Mouse (Mus musculus) limb, embryonic 10.5 days (tissue): Measurements from ENCODE around the gene Pdia4. TPM values are rescaled to one million over a fixed set of nuclear protein-coding genes. Genes with fewer than 3 reads are reported as not detected.

Experiments used
- DNase-seq: peaks from one replicate; pipeline ENCODE4 v3.0.0-alpha.2; 2017; ENCODE audit warnings: low spot score
- H3K27ac ChIP-seq: fragments of 300-500 bp; sonication (generic); 2 replicates; pipeline ENCODE4 v1.5.1; 2016; ENCODE audit warnings: mild to moderate bottlenecking
- H3K27me3 ChIP-seq: fragments of 300-500 bp; sonication (generic); 2 replicates; pipeline ENCODE4 v1.6.1; 2016; ENCODE audit warnings: low read depth, mild to moderate bottlenecking; ENCODE audit not compliant: poor library complexity, severe bottlenecking
- H3K36me3 ChIP-seq: fragments of 300-500 bp; sonication (generic); 2 replicates; pipeline ENCODE4 v1.6.1; 2016; ENCODE audit warnings: mild to moderate bottlenecking, moderate library complexity
- H3K4me1 ChIP-seq: fragments of 300-500 bp; sonication (generic); 2 replicates; pipeline ENCODE4 v1.6.1; 2016
- H3K4me3 ChIP-seq: fragments of 300-500 bp; sonication (generic); 2 replicates; pipeline ENCODE4 v1.5.1; 2016; ENCODE audit warnings: mild to moderate bottlenecking, moderate library complexity
- H3K9me3 ChIP-seq: fragments of 300-500 bp; sonication (generic); replicated peaks from 2 replicates; pipeline ENCODE4 v1.6.1; 2016; ENCODE audit warnings: mild to moderate bottlenecking
- WGBS: fragments of 180-500 bp; shearing (Covaris S2); methylation state at CpG from one replicate; pipeline ENCODE4 v1.1.7; 2016; 5-methylcytosine and 5-hydroxymethylcytosine counted together
- polyA plus RNA-seq: library from polyadenylated mRNA; unstranded; fragments of >200 nt; fragmentation: Nextera tagmentation; extraction: Ambion mirVana; gene quantifications from 2 replicates; pipeline ENCODE4 v1.2.1, GENCODE M21; 2016

Pdia4 gene
- polyA plus RNA-seq, 1 experiment from 2014 or later: 298 TPM

DNA sequence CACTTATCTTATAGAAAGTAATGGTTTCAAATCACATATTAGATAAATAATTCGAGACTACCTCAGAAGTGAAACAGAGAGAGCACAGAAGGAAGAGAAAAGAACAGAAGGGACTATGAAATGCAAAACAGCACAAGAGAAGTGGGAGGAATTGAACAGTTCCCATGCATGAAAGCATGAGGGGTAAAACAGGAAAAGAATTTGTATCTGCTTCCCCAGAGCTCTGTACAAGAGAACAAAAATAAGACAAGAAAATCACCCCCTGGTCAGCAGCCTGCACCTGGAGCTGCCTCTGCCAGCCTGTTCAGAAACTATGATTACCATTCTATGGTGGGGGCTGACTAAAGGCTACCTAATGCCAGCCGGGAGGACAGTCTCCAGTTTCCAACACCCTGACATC, 5.8 kb downstream of the Pdia4 start:
- WGBS: 94% methylated on average over 2 of the region's 2 CpGs
- peaks cover 24% of the 10 kb centered on the region for H3K4me1 ChIP-seq
- no peaks in the 10 kb centered on the region for H3K9me3 ChIP-seq
- H3K4me3 ChIP-seq: no peak overlapping the region
- DNase-seq: no peak
- no peaks in the 10 kb centered on the region for H3K27me3 ChIP-seq
- no peak overlapping the region for H3K27ac ChIP-seq
- H3K36me3 ChIP-seq: peaks cover 82% of the 10 kb centered on the region

DNA sequence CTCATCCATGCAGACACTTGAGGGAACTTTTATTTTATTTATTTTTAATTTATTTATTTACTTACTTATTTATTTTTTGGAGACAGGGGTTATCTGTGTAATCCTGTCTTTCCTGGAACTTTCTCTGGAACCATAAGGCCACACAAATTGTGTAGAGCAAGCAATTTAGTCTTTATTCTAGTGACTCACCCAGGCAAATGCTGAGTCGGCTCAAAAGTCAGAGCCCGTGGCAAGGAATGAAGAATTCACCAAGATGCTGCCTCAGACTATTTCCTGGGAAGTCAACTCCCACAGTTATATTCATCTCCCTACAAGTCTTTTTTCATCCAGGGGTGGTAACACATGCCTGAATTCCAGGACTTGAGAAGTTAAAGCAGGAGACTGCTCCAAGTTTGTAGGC, 7.7 kb downstream of the Pdia4 start:
- Histone ChIP-seq H3K27ac (no peak overlapping the region), H3K4me3 (no peak overlapping the region), H3K36me3 (peaks cover 98% of the 10 kb centered on the region), H3K4me1 (peaks cover 11% of the 10 kb centered on the region), H3K9me3 (no peaks in the 10 kb centered on the region), H3K27me3 (no peaks in the 10 kb centered on the region)
- WGBS: 90% methylated on average over 2 of the region's 2 CpGs
- no peak for DNase-seq

DNA sequence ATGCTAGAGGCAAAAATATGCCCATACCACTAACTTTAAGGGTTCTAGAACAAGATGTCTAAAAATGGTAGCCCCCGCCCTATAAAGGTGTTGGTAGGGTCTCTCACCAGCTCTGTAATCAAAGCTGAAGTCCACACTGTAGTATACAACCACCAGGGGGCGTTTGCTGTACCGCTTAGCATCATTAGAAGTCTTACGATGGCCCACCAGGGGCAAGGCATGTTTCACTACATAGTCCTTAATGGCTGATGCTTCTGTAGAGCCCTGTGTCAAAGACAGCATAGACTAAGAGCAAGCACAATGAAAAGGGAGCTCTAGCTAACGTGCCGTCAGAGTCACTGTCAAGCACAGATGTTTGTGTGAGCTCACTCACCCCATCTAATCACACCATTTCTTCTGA, 14.2 kb downstream of the Pdia4 start:
- H3K4me1 ChIP-seq: no peaks in the 10 kb centered on the region
- DNase-seq: peak; percentile 65
- H3K36me3 ChIP-seq: peaks cover 99% of the 10 kb centered on the region
- no peaks in the 10 kb centered on the region for H3K9me3 ChIP-seq
- H3K27ac ChIP-seq: no peak overlapping the region
- H3K27me3 ChIP-seq: no peaks in the 10 kb centered on the region
- H3K4me3 ChIP-seq: no peak overlapping the region
- WGBS: 64% methylated on average over 6 of the region's 6 CpGs

DNA sequence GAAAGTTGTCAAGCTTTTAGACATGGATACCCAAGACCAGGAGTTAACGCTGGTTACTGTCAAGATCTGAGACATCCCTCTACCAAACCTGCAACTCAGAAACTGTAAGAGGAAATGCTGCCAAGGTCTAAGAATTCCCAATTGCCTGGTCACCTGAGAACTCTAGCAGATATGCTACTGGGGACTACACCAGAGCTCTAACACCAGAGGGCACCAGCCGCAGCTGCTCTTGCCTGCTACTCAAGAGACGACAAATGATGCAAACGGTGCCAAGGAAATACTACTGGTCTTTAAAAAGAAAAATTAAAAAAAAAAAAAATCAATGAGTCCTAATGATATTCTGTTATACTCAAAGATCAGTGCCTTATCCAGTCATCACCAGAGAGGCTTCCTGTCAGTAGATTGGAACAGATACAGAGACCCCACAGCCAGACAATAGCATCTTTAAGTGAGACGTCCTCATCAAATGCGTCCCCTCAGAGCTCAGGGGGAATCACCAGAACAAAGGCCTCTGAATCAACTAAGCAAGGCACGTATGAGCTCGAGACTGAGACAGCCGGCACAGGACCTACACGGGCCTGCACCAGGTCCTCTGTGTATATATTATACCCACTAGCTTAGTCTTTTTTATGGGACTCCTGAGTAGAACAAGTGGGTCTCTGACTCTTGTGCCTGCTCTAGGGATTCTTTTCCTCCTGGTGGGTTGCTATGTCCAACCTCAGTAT, 19.0 kb downstream of the Pdia4 start:
- peaks cover 64% of the 10 kb centered on the region for H3K36me3 ChIP-seq
- no peak for DNase-seq
- WGBS: 77% methylated on average over 10 of the region's 10 CpGs

DNA sequence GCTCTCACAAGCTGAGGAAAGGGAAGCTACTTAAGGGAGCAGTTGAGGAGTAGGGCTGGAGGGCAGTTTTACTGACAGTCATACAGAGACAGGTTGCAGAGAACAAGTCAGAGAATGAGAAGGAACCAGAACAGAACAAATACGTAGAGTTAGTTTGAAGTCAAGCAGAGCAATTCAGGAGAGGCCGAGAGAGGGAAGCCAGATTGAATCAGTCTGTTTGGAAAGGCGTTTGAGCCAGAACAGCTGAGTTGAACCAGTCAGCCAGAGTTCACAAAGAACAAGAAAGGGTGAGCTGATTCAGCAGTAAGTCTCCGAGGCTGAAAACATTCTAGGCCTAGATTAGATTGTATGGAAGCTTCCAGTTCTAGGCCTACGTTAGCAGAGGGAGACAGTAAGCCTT, 19.9 kb downstream of the Pdia4 start:
- no peaks in the 10 kb centered on the region for H3K27me3 ChIP-seq
- 84% methylated on average over 5 of the region's 5 CpGs for WGBS
- H3K27ac ChIP-seq: no peak overlapping the region
- H3K36me3 ChIP-seq: peaks cover 54% of the 10 kb centered on the region
- peaks cover 9% of the 10 kb centered on the region for H3K4me1 ChIP-seq
- no peak for DNase-seq
- no peak overlapping the region for H3K4me3 ChIP-seq
- no peaks in the 10 kb centered on the region for H3K9me3 ChIP-seq

More for the DNA sequence above, 19.0 kb downstream of the Pdia4 start:
- Histone ChIP-seq H3K27ac (no peak overlapping the region), H3K27me3 (no peaks in the 10 kb centered on the region), H3K9me3 (no peaks in the 10 kb centered on the region), H3K4me3 (no peak overlapping the region), H3K4me1 (no peaks in the 10 kb centered on the region; the same call in 1 of the 2 replicates)

DNA sequence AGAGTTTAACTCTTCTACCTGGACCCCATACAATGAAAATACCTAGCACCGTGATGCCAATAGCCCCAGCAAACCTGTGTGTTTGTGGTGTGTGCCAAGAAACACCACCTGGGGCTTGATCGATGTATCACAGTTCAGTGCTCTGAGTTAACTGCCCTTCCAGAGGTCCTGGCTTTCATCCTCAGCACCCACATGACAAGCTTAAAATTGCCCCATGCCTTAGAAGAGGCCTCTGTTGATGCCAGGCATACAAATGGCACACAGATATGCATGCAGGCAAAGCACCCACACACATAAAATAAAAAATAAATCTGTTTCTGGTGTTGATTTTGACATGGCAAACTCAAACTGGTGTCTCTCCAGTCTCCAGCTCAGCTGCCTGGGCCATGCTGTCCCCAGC, 20.7 kb downstream of the Pdia4 start:
- Histone ChIP-seq H3K4me3 (no peak overlapping the region), H3K27ac (no peak overlapping the region), H3K9me3 (no peaks in the 10 kb centered on the region), H3K27me3 (no peaks in the 10 kb centered on the region), H3K4me1 (peaks cover 9% of the 10 kb centered on the region), H3K36me3 (peaks cover 46% of the 10 kb centered on the region)
- WGBS: 92% methylated on average over 2 of the region's 2 CpGs
- DNase-seq: no peak

DNA sequence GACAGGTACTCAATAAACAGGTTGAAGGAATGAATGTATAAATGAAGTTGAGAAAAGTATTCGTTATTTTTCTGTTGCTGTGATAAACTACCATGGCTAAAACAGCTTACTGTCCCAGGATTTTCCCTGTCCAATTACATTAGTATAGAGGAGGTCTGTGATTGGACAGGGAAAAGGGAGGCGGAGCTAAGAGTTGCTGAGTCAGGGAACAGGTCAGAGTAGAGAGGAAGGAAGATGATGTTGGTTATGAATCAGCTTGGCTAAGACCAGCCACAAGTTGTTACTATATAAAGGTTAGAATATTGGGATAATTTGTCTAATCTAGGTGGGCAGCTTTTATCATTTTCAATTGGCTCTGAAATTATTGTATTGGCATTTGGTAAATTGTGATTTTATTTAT, 22.5 kb downstream of the Pdia4 start:
- 42% methylated on average over 2 of the region's 2 CpGs for WGBS
- no peaks in the 10 kb centered on the region for H3K27me3 ChIP-seq
- no peak overlapping the region for H3K27ac ChIP-seq
- peaks cover 30% of the 10 kb centered on the region for H3K36me3 ChIP-seq
- H3K4me3 ChIP-seq: no peak overlapping the region
- DNase-seq: no peak
- H3K9me3 ChIP-seq: no peaks in the 10 kb centered on the region
- H3K4me1 ChIP-seq: peaks cover 9% of the 10 kb centered on the region

DNA sequence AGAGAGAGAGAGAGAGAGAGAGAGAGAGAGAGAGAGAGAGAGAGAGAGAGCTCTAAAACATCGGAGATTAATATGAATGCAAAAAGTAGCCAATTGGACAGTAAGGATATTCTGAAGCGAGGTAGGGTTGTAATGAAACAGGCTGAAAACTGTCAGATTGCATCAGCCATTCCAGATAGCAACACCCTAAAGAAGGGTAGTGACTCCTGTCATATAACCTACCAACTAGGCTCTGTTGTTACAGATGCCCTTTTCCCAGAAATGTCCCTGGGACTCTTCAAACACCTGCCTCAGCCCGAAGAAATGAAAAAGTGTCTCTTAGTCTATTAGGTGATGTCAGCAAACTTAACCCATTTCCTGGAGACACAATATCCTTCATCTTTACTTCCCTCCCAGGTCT, 24.4 kb downstream of the Pdia4 start:
- Histone ChIP-seq H3K4me1 (peaks cover 9% of the 10 kb centered on the region), H3K36me3 (peaks cover 10% of the 10 kb centered on the region), H3K27ac (peak overlapping the region; percentile 93), H3K9me3 (no peaks in the 10 kb centered on the region), H3K4me3 (peak overlapping the region; percentile 57), H3K27me3 (no peaks in the 10 kb centered on the region)
- DNase-seq: no peak
- 57% methylated on average over 3 of the region's 3 CpGs for WGBS

DNA sequence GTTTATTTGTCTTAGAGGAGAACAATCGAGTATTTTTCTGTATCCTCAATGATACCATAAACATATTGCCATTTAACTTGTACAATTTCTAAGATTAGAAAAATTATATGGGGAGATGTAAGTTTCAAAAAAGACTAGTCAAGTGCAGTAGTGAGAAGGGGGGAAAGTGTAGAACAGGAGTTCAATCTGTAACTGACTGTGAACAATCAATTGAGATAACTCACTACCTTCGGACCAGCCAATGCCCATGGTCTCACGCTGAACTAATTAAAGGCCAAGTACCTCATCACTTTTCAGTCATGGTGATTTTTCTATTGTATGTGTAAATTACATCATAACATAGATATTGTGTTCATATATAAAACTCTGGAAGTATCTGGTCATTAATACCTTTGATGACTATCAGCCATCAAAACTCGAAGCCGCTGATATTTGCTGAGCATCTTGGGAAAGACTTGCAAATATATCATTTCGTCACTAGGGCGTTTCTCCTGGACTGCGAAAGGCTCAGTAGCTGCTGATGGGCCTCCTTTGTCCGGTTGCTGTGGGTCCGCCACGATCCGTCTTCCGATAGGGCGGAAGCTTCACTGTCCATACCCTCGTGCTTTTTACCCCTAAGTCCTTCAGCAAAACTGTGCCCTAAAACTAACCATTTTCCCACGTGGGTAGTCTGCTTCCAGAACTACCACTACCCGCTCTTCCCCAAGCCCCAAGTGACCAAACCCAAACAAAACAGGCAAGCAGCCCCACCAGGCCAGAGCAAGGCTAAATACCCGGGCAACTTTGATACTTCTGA, 25.1 kb downstream of the Pdia4 start:
- DNase-seq: peak; percentile 80
- Histone ChIP-seq H3K36me3 (0 out of 2 replicates have a peak, but pooled peaks cover 7% of the 10 kb centered on the region), H3K4me1 (peaks cover 9% of the 10 kb centered on the region), H3K27ac (peak overlapping the region; percentile 93), H3K4me3 (peak overlapping the region; percentile 57), H3K9me3 (no peaks in the 10 kb centered on the region), H3K27me3 (no peaks in the 10 kb centered on the region)
- WGBS: 2% methylated on average over 18 of the region's 18 CpGs

DNA sequence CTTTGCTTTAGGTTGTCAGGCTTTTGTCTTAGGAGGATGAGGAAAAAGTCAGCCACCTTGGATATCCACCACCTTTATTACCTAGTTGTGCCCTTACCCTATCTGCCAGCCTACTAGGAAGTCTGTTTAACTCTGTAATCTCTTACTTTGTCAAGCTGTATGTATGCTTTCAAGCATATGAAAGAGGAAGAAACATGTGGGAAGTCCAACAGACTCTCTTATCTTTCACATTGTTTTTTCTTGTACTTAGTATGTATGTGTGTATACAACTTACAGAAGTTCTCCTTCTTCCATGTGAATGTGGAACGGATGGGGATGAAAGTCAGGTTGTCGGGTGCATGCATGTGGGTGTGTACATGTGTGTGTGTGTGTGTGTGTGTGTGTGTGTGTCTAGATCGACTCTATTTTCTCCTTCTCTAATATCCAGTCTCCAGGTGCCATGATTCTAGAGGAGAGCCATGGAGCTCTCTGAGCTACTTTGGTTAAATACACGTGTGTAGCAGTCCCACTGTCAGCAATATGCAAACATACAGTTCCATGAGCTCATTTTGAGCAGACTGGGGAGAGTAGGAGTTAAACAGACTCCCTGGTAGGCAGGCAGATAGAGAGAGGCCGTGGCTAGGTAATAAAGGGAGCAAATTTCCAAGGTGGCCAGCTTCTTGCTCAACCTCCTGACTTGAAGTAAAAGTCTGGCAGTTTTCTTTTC, 28.4 kb downstream of the Pdia4 start:
- no peak for DNase-seq
- no peak overlapping the region for H3K4me3 ChIP-seq
- WGBS: 79% methylated on average over 5 of the region's 5 CpGs
- H3K4me1 ChIP-seq: peaks cover 13% of the 10 kb centered on the region
- H3K36me3 ChIP-seq: no peaks in the 10 kb centered on the region
- H3K9me3 ChIP-seq: no peaks in the 10 kb centered on the region
- no peak overlapping the region for H3K27ac ChIP-seq
- H3K27me3 ChIP-seq: no peaks in the 10 kb centered on the region

DNA sequence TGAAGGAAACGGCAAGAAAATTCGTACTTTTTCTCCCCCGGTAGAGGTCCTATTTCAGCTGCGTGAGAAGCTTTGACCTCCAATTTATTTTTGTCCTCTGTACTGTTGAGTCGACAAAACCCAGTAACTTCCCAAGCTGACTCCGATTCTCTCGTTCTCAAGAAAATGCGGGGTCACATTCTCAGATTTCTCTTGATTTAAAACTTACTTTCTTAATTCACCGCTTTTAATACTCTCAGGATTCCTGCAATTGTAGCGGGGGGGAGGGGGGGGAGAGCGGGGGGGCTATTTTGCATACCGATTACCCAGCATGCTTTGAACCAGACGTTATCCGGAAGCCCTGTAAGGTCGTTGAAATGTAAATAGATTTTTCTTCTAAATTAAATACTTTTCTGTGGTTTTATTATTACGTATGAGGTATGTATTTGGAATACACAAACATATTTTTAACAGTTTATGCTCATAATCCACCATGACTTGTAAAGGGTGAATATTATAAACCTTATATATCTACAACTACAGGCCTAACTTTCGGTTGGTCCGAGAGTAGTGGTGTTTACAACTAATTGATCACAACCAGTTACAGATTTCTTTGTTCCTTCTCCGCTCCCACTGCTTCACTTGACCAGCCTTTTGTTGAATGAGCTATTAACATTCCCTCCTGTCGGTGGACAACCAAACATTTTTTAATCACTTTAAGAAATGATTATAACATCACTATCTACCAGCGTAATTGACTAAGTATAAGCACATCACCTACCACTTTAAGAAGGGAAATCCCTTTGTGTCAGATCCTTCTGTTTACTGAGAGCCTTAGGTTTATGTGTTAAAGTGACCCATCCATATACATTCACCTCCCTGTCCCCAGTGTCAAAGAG, 31.9 kb downstream of the Pdia4 start:
- DNase-seq: peak; percentile 72
- peaks cover 4% of the 10 kb centered on the region; the same call in 1 of the 2 replicates for H3K4me1 ChIP-seq
- no peaks in the 10 kb centered on the region for H3K36me3 ChIP-seq
- H3K27ac ChIP-seq: peak overlapping the region; percentile 82
- WGBS: under 1% methylated on average over 21 of the region's 21 CpGs
- 0 out of 2 replicates have a peak, but pooled peaks cover 5% of the 10 kb centered on the region for H3K27me3 ChIP-seq
- H3K4me3 ChIP-seq: peak overlapping the region; percentile 59
- H3K9me3 ChIP-seq: no peaks in the 10 kb centered on the region

DNA sequence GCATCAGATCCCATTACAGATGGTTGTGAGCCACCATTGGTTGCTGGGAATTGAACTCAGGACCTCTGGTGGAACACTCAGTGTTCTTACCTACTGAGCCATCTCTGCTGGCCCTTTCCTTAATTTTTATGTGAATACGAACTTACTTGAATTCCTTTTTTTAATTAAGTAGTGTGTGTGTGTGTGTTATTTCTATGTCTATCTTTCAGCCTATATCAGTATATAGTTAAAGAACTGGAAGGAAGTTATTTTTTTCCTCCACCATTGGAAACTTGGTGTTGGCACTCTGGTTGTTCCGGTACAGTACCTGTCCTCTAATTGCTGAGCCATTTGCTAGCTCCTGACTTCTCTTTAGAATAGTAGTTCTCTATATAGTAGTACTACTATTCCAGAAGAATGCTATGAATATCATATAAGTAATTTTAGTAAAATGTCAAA, 32.6 kb downstream of the Pdia4 start:
- Histone ChIP-seq H3K27me3 (0 out of 2 replicates have a peak, but pooled peaks cover 5% of the 10 kb centered on the region), H3K9me3 (no peaks in the 10 kb centered on the region), H3K4me1 (peaks cover 4% of the 10 kb centered on the region; the same call in 1 of the 2 replicates), H3K4me3 (peak overlapping the region; percentile 59), H3K36me3 (no peaks in the 10 kb centered on the region), H3K27ac (0 out of 2 replicates have a peak overlapping the region, but pooled peaks have one; percentile 82)
- 24% methylated on average over 2 of the region's 2 CpGs for WGBS
- DNase-seq: no peak
